Mouse (Mus musculus) adrenal gland, postnatal 25 days (tissue): ENCODE measurements around the gene Golgb1. TPM values are rescaled to one million over a fixed set of nuclear protein-coding genes. Genes with fewer than 3 reads are reported as not detected.
"Not testable (repeated sequence)": the region's sequence is repeated elsewhere in the genome, so short reads cannot be mapped to it uniquely, and the experiment has no call there.

Source experiments
- DNase-seq: peaks from one replicate; pipeline ENCODE4 v3.0.0; 2021; ENCODE audit warnings: mixed read lengths
- long read RNA-seq: library from polyadenylated mRNA; stranded (forward); transcript quantifications from one replicate; pipeline ENCODE4 v2.0.0, GENCODE M21; 2021
- total RNA-seq: library from RNA; stranded (reverse); gene quantifications from 2 replicates; pipeline ENCODE4 v1.2.3, GENCODE M21; 2021

Gene Golgb1
- 60.8 and 97.3 TPM in 2 replicates for total RNA-seq
- long read RNA-seq, partial matches to known transcripts: 14 of 26 reads
- long read RNA-seq, other reads (novel, unspliced or antisense): 10 of 26 reads

DNA sequence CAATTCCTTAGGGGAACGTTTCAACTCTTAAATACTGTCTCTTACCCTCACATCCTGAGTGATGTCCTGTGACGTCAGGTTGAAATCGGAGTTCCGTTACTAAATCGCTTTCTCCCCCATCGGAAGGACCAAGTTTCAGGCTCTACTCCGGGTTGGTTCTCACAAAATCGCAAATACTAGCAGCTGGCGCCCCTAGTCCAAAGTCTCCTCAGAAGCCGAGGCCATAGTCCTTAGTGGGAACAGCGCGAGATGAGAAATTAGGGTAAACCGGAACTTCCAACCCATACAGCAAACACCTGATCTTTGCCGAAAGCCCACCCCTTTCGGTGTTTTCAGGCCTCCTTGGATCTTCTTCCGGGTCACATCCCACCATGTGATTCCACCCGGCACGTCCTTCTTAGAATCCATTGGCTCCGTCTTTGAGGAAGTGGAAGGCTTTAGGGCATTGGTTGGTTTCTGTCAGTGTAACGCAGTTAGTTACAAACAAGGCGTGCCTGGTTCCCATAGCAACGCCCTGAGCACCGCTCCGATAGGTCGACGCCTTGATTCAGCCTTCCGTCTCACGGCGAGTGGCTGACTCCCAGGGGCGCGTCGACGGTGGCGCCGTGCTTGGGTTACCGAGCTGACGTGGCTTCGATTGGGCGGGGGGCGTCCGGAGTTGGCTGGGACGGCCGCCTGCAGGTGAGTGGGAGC is at the start of gene Golgb1, which contains the start of gene Eaf2:
TSS of gene Golgb1 (plus strand) at position 558 of the 693 bp plus-strand sequence.
TSS of gene Eaf2 (minus strand) at position 421 of the 693 bp plus-strand sequence.
- peak; percentile 92 for DNase-seq

DNA sequence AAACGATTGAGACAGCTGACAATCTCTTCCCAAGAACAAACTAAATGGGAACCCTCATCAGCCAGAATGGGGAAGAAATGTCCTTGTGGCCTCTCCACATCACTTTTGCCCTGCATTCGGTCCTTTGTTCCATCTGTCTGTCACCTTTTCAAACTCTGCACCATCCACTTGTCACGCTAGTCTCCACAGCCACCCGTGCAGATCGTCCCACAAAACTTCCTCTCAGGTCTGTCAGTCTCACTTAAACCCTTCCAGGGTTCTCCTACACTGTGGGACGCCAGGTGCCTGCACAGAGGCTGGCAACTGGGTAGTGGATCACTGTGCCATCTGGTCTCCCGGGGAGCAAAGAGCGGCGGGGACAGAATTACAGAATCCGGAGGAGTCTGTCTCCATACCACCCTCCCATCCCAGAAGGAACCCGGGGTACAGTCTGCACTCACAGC is 47.3 kb upstream of the Golgb1 start:
- DNase-seq: no peak

- peak; percentile 90 for DNase-seq
Measured at GRCm38 (mm10) chr16:36828054-36828786, 46.7 kb upstream of the Golgb1 start, which contains the start of gene Iqcb1. TSS of gene Iqcb1 (plus strand) at chr16:36828385.

DNA sequence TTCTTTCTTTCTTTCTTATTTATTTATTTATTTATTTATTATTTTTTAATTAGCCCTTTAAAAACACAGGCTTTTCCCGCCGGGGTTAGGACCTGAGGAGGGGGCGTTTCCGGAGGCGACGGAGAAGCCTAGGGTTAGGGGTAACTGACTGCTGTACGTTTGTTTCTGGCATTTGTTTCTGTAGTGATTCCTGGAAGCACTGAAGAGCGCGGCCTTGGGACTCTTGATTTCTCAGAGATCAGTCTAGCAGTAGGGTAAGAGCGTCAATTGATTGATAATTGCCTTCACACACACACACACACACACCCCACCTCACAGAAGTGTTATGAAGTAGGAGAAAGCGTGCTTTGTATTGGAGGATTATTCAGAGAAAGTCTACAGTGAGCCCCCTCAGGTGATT is 46.1 kb upstream of the Golgb1 start:
- no peak for DNase-seq

- DNase-seq: not testable (repeated sequence)
Measured at GRCm38 (mm10) chr16:36846894-36847293, 28.0 kb upstream of the Golgb1 start.

DNA sequence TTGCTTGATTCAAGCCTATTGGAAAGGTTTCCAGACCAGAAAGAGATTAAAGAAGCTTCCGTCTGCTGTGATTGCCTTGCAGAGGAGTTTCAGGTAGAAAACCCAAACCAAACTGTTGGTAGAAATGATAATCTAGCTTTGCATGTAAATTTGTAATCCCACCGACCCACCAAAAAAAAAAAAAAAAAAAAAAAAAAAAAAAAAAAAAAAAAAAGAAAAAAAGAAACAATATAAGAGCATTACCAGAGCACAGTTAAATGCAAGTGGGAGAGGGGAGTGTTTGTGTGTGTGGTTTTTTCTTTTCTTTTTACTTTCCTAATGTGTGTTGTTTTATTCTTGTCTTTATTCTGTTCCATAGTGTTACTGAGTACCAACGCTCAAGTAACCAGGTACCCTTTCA is 23.7 kb upstream of the Golgb1 start:
- no peak for DNase-seq

GRCm38 (mm10) chr16:36863585-36863984 is 11.4 kb upstream of the Golgb1 start:
- DNase-seq: no peak

DNA sequence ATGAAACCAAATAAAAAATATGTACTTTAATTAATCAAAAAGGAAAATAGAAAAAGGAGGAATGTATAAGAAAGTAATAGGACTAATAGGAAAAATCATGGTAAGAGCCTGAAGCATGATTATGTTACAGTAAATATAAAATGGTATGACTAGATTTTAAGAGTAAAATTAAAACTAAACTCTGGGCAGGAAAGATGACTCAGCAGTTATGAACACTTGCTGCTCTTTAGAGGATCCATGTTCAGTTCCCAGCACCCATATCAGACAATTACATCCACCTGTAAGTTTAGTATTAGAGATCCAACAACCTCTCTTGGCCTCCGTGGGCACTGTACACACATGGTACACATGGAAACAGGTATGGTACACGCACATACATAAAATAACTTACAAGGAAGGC is 5.5 kb upstream of the Golgb1 start:
- no peak for DNase-seq

GRCm38 (mm10) chr16:36875276-36875851 is 424 bp downstream of the Golgb1 start:
- peak; percentile 56 for DNase-seq

GRCm38 (mm10) chr16:36877316-36877715 is 2.4 kb downstream of the Golgb1 start:
- DNase-seq: no peak

DNA sequence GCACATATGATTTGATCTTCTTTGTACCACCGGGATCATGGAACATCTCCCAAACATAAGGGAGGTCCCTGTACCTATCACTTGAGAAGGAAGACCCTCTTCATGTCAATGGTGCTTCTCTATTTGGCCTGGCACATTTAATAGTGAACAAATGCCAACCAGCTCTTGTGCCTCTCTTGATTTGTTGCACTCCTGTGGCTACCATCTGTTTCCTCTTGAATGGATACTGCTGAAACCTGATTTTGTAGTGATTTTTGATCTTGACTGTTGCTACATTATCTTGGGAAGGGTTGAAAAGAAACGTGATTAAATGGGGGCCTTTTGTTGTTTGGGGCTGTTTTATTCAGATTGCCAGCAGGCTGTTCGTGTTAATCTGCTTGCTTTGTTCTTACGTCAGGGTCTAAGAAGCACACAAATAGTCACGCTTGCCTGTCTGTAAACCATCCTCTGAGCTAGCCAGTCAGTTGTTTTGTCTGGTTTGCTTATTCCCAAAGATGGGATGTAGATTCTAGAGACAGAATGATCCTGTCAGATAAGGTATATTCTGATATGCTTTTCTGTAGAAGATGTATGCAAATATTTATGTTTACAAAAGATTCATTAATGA is 7.9 kb downstream of the Golgb1 start:
- DNase-seq: no peak

DNA sequence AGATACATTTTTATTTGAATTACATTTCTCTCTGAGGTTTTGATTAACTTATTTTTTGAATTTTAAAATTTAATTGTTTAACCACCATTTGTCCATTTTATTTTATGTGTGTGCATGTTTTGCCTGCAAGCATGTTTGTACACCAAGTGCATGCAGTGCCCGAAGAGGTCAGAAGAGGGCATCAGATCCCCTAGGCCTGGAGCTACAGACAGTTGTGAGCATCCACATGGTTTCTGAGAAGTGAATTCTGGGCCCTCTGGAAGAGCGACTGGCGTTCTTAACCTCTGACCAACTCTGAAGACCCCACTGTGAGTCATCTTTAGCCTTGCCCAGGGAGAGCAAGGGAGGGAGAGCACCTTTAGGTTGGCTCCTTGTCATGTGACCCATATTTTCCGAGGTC is 9.9 kb downstream of the Golgb1 start:
- DNase-seq: peak; percentile 21

- no peak for DNase-seq
Measured at GRCm38 (mm10) chr16:36885912-36886311, 11.0 kb downstream of the Golgb1 start.

GRCm38 (mm10) chr16:36887546-36887945 is 12.6 kb downstream of the Golgb1 start:
- peak; percentile 33 for DNase-seq

DNA sequence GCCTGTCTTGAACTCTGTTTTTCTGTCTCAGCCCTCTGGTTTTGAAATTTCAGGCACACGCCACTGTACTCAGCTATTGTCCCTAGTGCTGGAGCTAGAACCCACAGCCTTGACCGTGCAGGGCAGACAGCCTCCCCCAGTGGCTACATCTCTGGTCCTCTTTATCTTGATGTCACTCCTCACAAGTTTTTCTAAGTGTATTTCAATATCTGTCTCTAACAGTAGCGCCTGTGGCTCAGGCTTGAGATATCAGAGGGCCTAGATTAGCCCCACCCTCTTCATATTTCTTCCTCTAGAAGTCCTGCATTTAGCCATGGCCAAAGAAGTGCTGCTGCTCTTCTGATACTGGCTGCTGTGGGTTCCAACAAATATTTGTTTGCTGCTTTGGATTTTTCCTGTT is 15.6 kb downstream of the Golgb1 start:
- no peak for DNase-seq

GRCm38 (mm10) chr16:36891415-36891814 is 16.5 kb downstream of the Golgb1 start:
- no peak for DNase-seq

GRCm38 (mm10) chr16:36893317-36893716 is 18.4 kb downstream of the Golgb1 start:
- no peak for DNase-seq

DNA sequence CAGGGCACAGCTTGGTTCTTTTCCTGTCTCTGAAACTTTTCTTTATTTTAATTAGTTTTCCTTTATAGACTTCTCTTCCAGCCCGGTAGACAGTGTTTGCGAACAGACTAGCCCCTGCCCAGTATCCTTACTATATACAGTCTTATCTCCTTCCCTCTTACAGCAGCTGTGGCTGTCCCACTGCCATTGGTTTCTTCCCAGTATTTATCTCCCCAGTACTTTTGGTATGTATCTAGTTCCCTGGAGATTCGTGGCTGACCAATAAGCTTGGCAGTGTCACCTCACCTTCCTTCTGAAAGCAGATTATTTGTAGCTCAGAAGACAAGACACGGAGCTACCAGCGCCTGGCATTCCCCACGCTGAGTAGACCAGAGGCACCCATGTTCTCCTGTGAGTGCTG is 21.8 kb downstream of the Golgb1 start:
- no peak for DNase-seq

- no peak for DNase-seq
Measured at GRCm38 (mm10) chr16:36903156-36903555, 28.2 kb downstream of the Golgb1 start.

DNA sequence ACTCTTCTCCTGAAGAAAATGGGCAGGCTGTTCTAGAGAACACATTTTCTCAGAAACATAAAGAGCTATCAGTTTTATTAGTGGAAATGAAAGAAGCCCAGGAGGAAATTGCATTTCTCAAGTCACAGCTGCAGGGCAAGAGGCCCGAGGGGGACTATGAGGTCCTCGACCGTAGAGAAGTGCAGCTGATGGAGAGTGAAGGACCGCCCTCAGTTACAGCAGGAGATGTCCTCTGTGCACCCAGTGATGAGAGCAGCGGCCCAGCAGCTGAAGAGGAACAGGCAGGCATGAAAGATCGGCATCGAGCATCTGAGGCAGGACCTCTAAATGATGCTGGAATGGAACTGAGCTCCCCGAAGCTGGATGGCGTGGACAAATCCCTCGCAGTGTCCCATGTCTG is 37.0 kb downstream of the Golgb1 start:
- no peak for DNase-seq

DNA sequence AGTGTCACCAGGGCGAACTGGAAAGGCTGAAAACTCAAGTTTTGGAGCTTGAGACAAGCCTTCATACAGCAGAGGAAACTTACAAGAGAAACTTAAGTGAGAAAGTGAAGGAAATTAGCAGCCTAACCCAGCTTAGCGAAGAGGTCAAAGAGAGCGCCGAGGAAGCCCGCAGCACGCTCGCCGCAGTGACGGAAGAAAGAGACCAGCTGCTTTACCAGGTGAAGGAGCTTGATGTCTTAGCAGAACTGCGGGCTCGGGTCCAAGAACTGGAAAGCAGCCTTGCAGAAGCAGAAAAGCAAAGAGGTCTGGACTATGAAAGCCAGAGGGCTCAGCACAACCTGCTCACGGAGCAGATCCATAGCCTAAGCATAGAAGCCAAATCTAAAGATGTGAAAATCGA is 37.4 kb downstream of the Golgb1 start:
- no peak for DNase-seq

DNA sequence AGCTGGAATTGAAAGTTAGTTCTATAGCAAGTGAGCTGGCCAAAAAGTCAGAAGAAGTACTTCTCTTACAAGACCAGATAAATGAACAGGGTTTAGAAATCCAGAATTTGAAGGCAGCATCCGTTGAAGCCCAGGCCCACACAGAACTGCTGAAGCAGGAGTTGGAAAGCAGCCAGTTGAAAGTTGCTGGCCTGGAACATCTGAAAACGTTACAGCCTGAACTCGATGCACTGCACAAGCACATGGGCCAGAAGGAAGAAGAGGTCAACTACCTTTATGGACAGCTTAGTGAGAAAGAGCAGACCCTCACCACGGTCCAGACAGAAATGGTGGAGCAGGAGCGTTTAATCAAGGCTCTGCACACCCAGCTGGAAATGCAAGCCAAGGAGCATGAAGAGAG is 39.3 kb downstream of the Golgb1 start:
- DNase-seq: no peak

DNA sequence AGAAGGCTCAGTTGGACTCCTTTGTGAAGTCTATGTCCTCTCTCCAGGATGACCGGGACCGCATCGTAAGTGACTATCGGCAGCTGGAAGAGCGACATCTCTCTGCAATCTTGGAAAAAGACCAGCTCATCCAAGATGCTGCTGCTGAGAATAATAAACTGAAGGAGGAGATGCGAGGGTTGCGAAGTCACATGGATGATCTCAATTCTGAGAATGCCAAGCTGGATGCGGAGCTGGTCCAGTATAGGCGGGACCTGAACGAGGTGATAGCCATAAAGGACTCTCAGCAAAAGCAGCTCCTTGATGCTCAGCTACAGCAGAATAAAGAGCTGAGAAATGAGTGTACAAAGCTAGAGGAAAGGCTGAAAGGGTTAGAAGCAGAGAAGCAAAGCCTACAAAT is 43.6 kb downstream of the Golgb1 start:
- DNase-seq: no peak
